ENCODE assay signal across 22 mouse cellular contexts in the genomic region with DNA sequence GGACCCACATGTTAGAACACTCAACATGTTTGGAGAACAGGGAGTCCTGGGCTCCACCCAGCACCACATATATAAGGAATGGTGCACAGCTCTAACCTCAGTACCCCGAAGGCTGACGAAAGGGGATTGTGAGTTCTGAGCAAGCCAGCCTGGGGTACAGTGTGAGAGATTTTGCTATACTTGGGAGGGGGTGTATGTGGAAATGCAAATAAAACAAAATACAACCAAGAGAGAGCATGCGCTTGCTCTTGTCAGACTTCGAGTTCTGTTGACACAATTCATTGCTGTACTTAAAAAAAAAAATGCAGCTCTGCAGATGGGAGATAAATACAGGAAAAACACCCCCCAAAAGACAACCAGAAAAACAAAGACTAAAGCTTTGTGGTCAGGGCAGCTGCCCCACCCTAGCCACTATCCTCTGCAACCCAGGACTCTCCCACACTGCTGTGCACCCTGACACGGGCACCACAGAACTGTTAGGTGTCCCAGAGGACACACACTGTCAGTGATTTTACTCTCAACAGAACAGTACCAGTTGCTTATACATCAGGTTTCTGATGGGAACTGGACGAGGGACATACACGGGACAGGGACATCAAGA. TPM values are rescaled to one million over a fixed set of nuclear protein-coding genes. Genes with fewer than 3 reads are reported as not detected.
DNase-seq lines count a peak whose midpoint lies in the region; ATAC-seq and TF ChIP-seq lines count a peak whose summit lies in the region.
"Had no signal": no experiment of that assay in that cellular context is flagged by ENCODE, and none has a peak within 500 bp of the region (broad histone marks: within the 10 kb centered on the region; RNA-seq: fewer than 3 reads in every experiment).

No protein-coding gene starts in this region.

- H3K36me3 ChIP-seq in liver, postnatal 0 days (replicated peaks; ENCODE audit: insufficient read depth, low read length): peaks cover 4% of the 10 kb centered on the region; the same call in 1 of the 2 replicates
- no peaks in the 10 kb centered on the region; the same call in 1 of the 2 replicates for H3K36me3 ChIP-seq in thymus, adult 2 months (ENCODE audit: control insufficient read depth, insufficient read depth, low read length)
- H3K36me3 ChIP-seq in macrophage (ENCODE audit: inconsistent target): no peaks in the 10 kb centered on the region; the same call in 1 of the 2 replicates

- peaks cover 58% of the 10 kb centered on the region for H3K4me1 ChIP-seq in liver, postnatal 0 days (ENCODE audit: insufficient read depth)
- peaks cover 90% of the 10 kb centered on the region for H3K4me1 ChIP-seq in thymus, adult 2 months (replicated peaks; ENCODE audit: control insufficient read depth, insufficient read depth, low read length)
- H3K4me1 ChIP-seq: embryonic facial prominence, embryonic 13.5 days; forebrain, embryonic 13.5 days; limb, embryonic 12.5 days; neural tube, embryonic 15.5 days had no signal

- TF ChIP-seq CTCF in liver, postnatal 0 days (IDR thresholded peaks at IDR 0.05; ENCODE audit: low read depth): no peak
- TF ChIP-seq CTCF in thymus, adult 2 months (IDR thresholded peaks at IDR 0.05; ENCODE audit: borderline replicate concordance, control insufficient read depth, extremely low read depth, insufficient read depth, low read length, poor library complexity): no peak

- peak overlapping the region; percentile 72 for H3K27ac ChIP-seq in liver, postnatal 0 days (ENCODE audit: low read depth)
- peak overlapping the region; percentile 78 for H3K27ac ChIP-seq in thymus, adult 2 months (ENCODE audit: control insufficient read depth, insufficient read depth, low read length)
- H3K27ac ChIP-seq in macrophage: peak overlapping the region; percentile 74
- H3K27ac ChIP-seq: embryonic facial prominence, embryonic 13.5 days; forebrain, embryonic 13.5 days; heart, embryonic 10.5 days; limb, embryonic 12.5 days; liver, embryonic 13.5 days; neural tube, embryonic 15.5 days had no signal

- WGBS in liver, postnatal 0 days (ENCODE audit: insufficient replicate concordance): 50% methylated on average over 7 of the region's 7 CpGs
- WGBS in thymus, adult 2 months: 45% methylated on average over 7 of the region's 7 CpGs
- 84% methylated on average over 7 of the region's 7 CpGs for WGBS in macrophage (ENCODE audit: missing documents)

- no peak for ATAC-seq in liver, postnatal 0 days
- ATAC-seq: forebrain, embryonic 13.5 days; hindbrain, embryonic 16.5 days; intestine, embryonic 16.5 days had no signal

- H3K79me2 ChIP-seq in macrophage (ENCODE audit: inconsistent target): no peaks in the 10 kb centered on the region

- H3K9ac ChIP-seq in liver, postnatal 0 days (replicated peaks): no peak overlapping the region; the same call in 1 of the 2 replicates
- H3K9ac ChIP-seq: embryonic facial prominence, embryonic 13.5 days; forebrain, embryonic 13.5 days; limb, embryonic 12.5 days; liver, embryonic 13.5 days; neural tube, embryonic 15.5 days had no signal

- H3K27me3 ChIP-seq in liver, postnatal 0 days (ENCODE audit: insufficient read depth, low read length): no peaks in the 10 kb centered on the region
- no peaks in the 10 kb centered on the region for H3K27me3 ChIP-seq in thymus, adult 2 months (ENCODE audit: control insufficient read depth, insufficient read depth, low read length)
- H3K27me3 ChIP-seq: embryonic facial prominence, embryonic 13.5 days; forebrain, embryonic 13.5 days; limb, embryonic 12.5 days; liver, embryonic 13.5 days; neural tube, embryonic 15.5 days had no signal

- H3K9me3 ChIP-seq in liver, postnatal 0 days (ENCODE audit: low read length): no peaks in the 10 kb centered on the region
- H3K9me3 ChIP-seq: embryonic facial prominence, embryonic 13.5 days; forebrain, embryonic 13.5 days; heart, embryonic 10.5 days; limb, embryonic 12.5 days; liver, embryonic 13.5 days; megakaryocyte, embryonic 14.5 days; neural tube, embryonic 15.5 days had no signal

- no peak for TF ChIP-seq EP300 in liver, postnatal 0 days (IDR thresholded peaks at IDR 0.05; ENCODE audit: low read depth)

- peak overlapping the region; percentile 42 for H3K4me2 ChIP-seq in liver, postnatal 0 days (ENCODE audit: low read depth, low read length)
- H3K4me2 ChIP-seq: embryonic facial prominence, embryonic 13.5 days; forebrain, embryonic 13.5 days; limb, embryonic 12.5 days; liver, embryonic 13.5 days; neural tube, embryonic 15.5 days had no signal

- H3K4me3 ChIP-seq in liver, postnatal 0 days (ENCODE audit: low read depth, low read length): no peak overlapping the region
- H3K4me3 ChIP-seq in thymus, adult 2 months (ENCODE audit: control insufficient read depth, insufficient read depth, low read length): no peak overlapping the region
- no peak overlapping the region for H3K4me3 ChIP-seq in macrophage (ENCODE audit: inconsistent target)
- H3K4me3 ChIP-seq: embryonic facial prominence, embryonic 13.5 days; forebrain, embryonic 13.5 days; heart, embryonic 10.5 days; limb, embryonic 12.5 days; liver, embryonic 13.5 days; megakaryocyte, embryonic 14.5 days; neural tube, embryonic 15.5 days had no signal

- TF ChIP-seq POLR2A in thymus, adult 2 months (IDR thresholded peaks at IDR 0.05; ENCODE audit: control insufficient read depth, extremely low read depth, insufficient read depth, low read length, poor library complexity): no peak

- no peak for DNase-seq in liver, postnatal 0 days
- DNase-seq in liver: no peak
- DNase-seq in thymus, adult 2 months: no peak
- DNase-seq in thymus, postnatal 4 days: no peak
- DNase-seq in urinary bladder, postnatal 4 days (ENCODE audit: low spot score in 2 of 2): no peak
- DNase-seq in right cerebral cortex, adult 18-20 months: no peak
- DNase-seq: adrenal gland, adult 2 months; cerebellum, adult 11-12 months; cerebellum, postnatal 10 days; kidney, adult 9 months; kidney, postnatal 14 days; liver, embryonic 13.5 days; midbrain, embryonic 14.5 days had no signal

RNA-seq across cellular contexts. Expression of a gene that starts 32.7 kb away (rescaled TPM):
- polyA plus RNA-seq in liver, postnatal 0 days (2015; fragmentation: Nextera tagmentation; extraction: Ambion mirVana): 5.6 and 7.4 TPM in 2 replicates
- 62.1 and 86.9 TPM in 2 replicates for polyA plus RNA-seq in thymus, adult 2 months (2012; rRNA removed)
- 10 to 100 TPM in 16 of 26 experiments, 1 to 10 TPM in 10; 4.1 to 68.4 (median 11.7) TPM for total RNA-seq in macrophage (2018; cell fraction: chromatin; rRNA removed)
- total RNA-seq in macrophage (2018; cell fraction: cytosol; rRNA removed): 10 to 100 TPM in 25 of 26 experiments, 1 to 10 TPM in 1; 7.5 to 87.4 (median 24.8) TPM
- total RNA-seq in macrophage (2018; cell fraction: nucleus; rRNA removed): 10 to 100 TPM; 12.5 to 98.5 (median 28.2) TPM
- polyA plus RNA-seq in macrophage (2018): 3.1 to 17.3 TPM (median 5.7 TPM) in 3 replicates

RNA-seq across cellular contexts. Expression of a gene that starts 46.4 kb away (rescaled TPM):
- 6.3 and 6.4 TPM in 2 replicates for polyA plus RNA-seq in liver, postnatal 0 days (2015; fragmentation: Nextera tagmentation; extraction: Ambion mirVana)
- 13.6 and 19.8 TPM in 2 replicates for polyA plus RNA-seq in thymus, adult 2 months (2012; rRNA removed)
- total RNA-seq in macrophage (2018; cell fraction: chromatin; rRNA removed): 1 to 10 TPM in 4 of 26 experiments, under 1 TPM in 3, not detected in 19; 0.82 to 1.6 (median 1.3) TPM
- total RNA-seq in macrophage (2018; cell fraction: cytosol; rRNA removed): 1 to 10 TPM; 1.2 to 3.9 (median 2.3) TPM
- total RNA-seq in macrophage (2018; cell fraction: nucleus; rRNA removed): 1 to 10 TPM in 10 of 26 experiments, under 1 TPM in 8, not detected in 8; 0.70 to 2.0 (median 1.1) TPM
- polyA plus RNA-seq in macrophage (2018): 1.1 to 6.6 TPM (median 2.6 TPM) in 3 replicates
